Mouse (Mus musculus) limb, embryonic 13.5 days (tissue): ENCODE measurements around the gene Jpt2. TPM values are rescaled to one million over a fixed set of nuclear protein-coding genes. Genes with fewer than 3 reads are reported as not detected.
"Not testable (repeated sequence)": the region's sequence is repeated elsewhere in the genome, so short reads cannot be mapped to it uniquely, and the experiment has no call there.

Experiments
- ATAC-seq: fragments of 200-750 bp; cut with Nextera tagmentation; 2 replicates; pipeline ENCODE4 v1.8.0; 2017; ENCODE audit warnings: low read depth, moderate number of reproducible peaks, moderate TSS enrichment; ENCODE audit not compliant: low FRiP score
- H3K27ac ChIP-seq: fragments of 300-500 bp; sonication (generic); 2 replicates; pipeline ENCODE4 v1.5.1; 2015; ENCODE audit warnings: inconsistent platforms, mild to moderate bottlenecking, moderate library complexity
- H3K27me3 ChIP-seq: fragments of 300-500 bp; sonication (generic); 2 replicates; pipeline ENCODE4 v1.6.1; 2015; ENCODE audit warnings: mild to moderate bottlenecking, inconsistent platforms
- H3K36me3 ChIP-seq: fragments of 300-500 bp; sonication (generic); 2 replicates; pipeline ENCODE4 v1.6.1; 2015; ENCODE audit warnings: inconsistent platforms, mild to moderate bottlenecking, moderate library complexity
- H3K4me1 ChIP-seq: fragments of 300-500 bp; sonication (generic); 2 replicates; pipeline ENCODE4 v1.6.1; 2015; ENCODE audit warnings: inconsistent platforms
- H3K4me2 ChIP-seq: fragments of 300-500 bp; sonication (generic); replicated peaks from 2 replicates; pipeline ENCODE4 v1.6.1; 2015; ENCODE audit warnings: inconsistent platforms, mild to moderate bottlenecking, moderate library complexity
- H3K4me3 ChIP-seq: fragments of 300-500 bp; sonication (generic); 2 replicates; pipeline ENCODE4 v1.5.1; 2015; ENCODE audit warnings: moderate library complexity, mild to moderate bottlenecking, inconsistent platforms
- H3K9ac ChIP-seq: fragments of 300-500 bp; sonication (generic); 2 replicates; pipeline ENCODE4 v1.6.1; 2015; ENCODE audit warnings: mild to moderate bottlenecking, inconsistent platforms
- H3K9me3 ChIP-seq: fragments of 300-500 bp; sonication (generic); 2 replicates; pipeline ENCODE4 v1.6.1; 2016; ENCODE audit warnings: inconsistent platforms
- WGBS: fragments of 180-500 bp; shearing (Covaris S2); methylation state at CpG from one replicate; pipeline ENCODE4 v1.1.7; 2015; 5-methylcytosine and 5-hydroxymethylcytosine counted together
- polyA plus RNA-seq: library from polyadenylated mRNA; unstranded; fragments of >200 nt; fragmentation: Nextera tagmentation; extraction: Ambion mirVana; gene quantifications from 2 replicates; pipeline ENCODE4 v1.2.1, GENCODE M21; 2015

The Jpt2 gene
- polyA plus RNA-seq, 1 experiment from 2014 or later = 236 TPM

GRCm38 (mm10) chr17:24942453-24942852 lies 18.0 kb downstream of the Jpt2 start:
- 18% methylated on average over 2 of the region's 2 CpGs for WGBS
- not testable (repeated sequence) for H3K27me3 ChIP-seq, H3K4me3 ChIP-seq, ATAC-seq, H3K4me1 ChIP-seq, H3K9ac ChIP-seq, H3K9me3 ChIP-seq, H3K4me2 ChIP-seq, H3K27ac ChIP-seq
- peaks cover 46% of the 10 kb centered on the region for H3K36me3 ChIP-seq

GRCm38 (mm10) chr17:24937266-24937665 lies 23.2 kb downstream of the Jpt2 start:
- Histone ChIP-seq H3K4me1 (peaks cover 28% of the 10 kb centered on the region), H3K4me3 (peak overlapping the region; percentile 97), H3K4me2 (peak overlapping the region; percentile 77), H3K27me3 (no peaks in the 10 kb centered on the region), H3K36me3 (peaks cover 14% of the 10 kb centered on the region; the same call in 1 of the 2 replicates), H3K9ac (peak overlapping the region; percentile 92), H3K27ac (peak overlapping the region; percentile 64), H3K9me3 (no peaks in the 10 kb centered on the region)
- no peak for ATAC-seq
- WGBS = 41% methylated on average over 6 of the region's 6 CpGs

- peak; percentile 97 for ATAC-seq
- peak within 1 kb of the TSS; percentile 64 for H3K27ac ChIP-seq
- no peaks in the 10 kb centered on the region for H3K9me3 ChIP-seq
- no peaks in the 10 kb centered on the region for H3K27me3 ChIP-seq
- peaks cover 28% of the 10 kb centered on the region for H3K4me1 ChIP-seq
- peak within 1 kb of the TSS; percentile 97 for H3K4me3 ChIP-seq
- H3K4me2 ChIP-seq = peak within 1 kb of the TSS; percentile 77
- peaks cover 19% of the 10 kb centered on the region; the same call in 1 of the 2 replicates for H3K36me3 ChIP-seq
- under 1% methylated on average over 78 of the region's 78 CpGs for WGBS
- H3K9ac ChIP-seq = peak within 1 kb of the TSS; percentile 92
Measured at GRCm38 (mm10) chr17:24936259-24937237, 23.9 kb downstream of the Jpt2 start, which contains the start of gene Mapk8ip3. Gene Mapk8ip3 (minus strand): TSS chr17:24936977.

- peak overlapping the region; percentile 77 for H3K4me2 ChIP-seq
Measured at GRCm38 (mm10) chr17:24935666-24936065, 24.8 kb downstream of the Jpt2 start.

GRCm38 (mm10) chr17:24934926-24935325 lies 25.6 kb downstream of the Jpt2 start:
- Histone ChIP-seq H3K9me3 (no peaks in the 10 kb centered on the region), H3K4me1 (peaks cover 28% of the 10 kb centered on the region), H3K27ac (no peak overlapping the region), H3K4me2 (peak overlapping the region; percentile 77), H3K9ac (peak overlapping the region; percentile 92), H3K27me3 (no peaks in the 10 kb centered on the region), H3K4me3 (peak overlapping the region; percentile 97), H3K36me3 (peaks cover 24% of the 10 kb centered on the region)
- WGBS = 86% methylated on average over 4 of the region's 4 CpGs
- ATAC-seq = no peak

More at GRCm38 (mm10) chr17:24935666-24936065, 24.8 kb downstream of the Jpt2 start:
- Histone ChIP-seq H3K36me3 (peaks cover 24% of the 10 kb centered on the region), H3K4me3 (peak overlapping the region; percentile 97), H3K4me1 (peaks cover 28% of the 10 kb centered on the region), H3K9me3 (no peaks in the 10 kb centered on the region), H3K9ac (peak overlapping the region; percentile 92), H3K27ac (no peak overlapping the region), H3K27me3 (no peaks in the 10 kb centered on the region)
- ATAC-seq = no peak

GRCm38 (mm10) chr17:24933163-24933562 lies 27.3 kb downstream of the Jpt2 start:
- Histone ChIP-seq H3K4me3 (no peak overlapping the region), H3K4me2 (no peak overlapping the region), H3K27ac (no peak overlapping the region), H3K9me3 (no peaks in the 10 kb centered on the region), H3K36me3 (peaks cover 29% of the 10 kb centered on the region), H3K27me3 (no peaks in the 10 kb centered on the region), H3K9ac (no peak overlapping the region), H3K4me1 (peaks cover 28% of the 10 kb centered on the region)
- no peak for ATAC-seq
- 68% methylated on average over 4 of the region's 4 CpGs for WGBS

- ATAC-seq = no peak
- Histone ChIP-seq H3K9ac (no peak overlapping the region), H3K27me3 (no peaks in the 10 kb centered on the region), H3K4me2 (no peak overlapping the region), H3K9me3 (no peaks in the 10 kb centered on the region), H3K4me3 (no peak overlapping the region), H3K36me3 (peaks cover 35% of the 10 kb centered on the region), H3K27ac (no peak overlapping the region), H3K4me1 (peaks cover 28% of the 10 kb centered on the region)
- WGBS = 97% methylated on average over 4 of the region's 4 CpGs
Measured at GRCm38 (mm10) chr17:24932431-24932830, 28.1 kb downstream of the Jpt2 start.

GRCm38 (mm10) chr17:24929506-24929905 lies 31.0 kb downstream of the Jpt2 start:
- no peaks in the 10 kb centered on the region for H3K27me3 ChIP-seq
- H3K4me2 ChIP-seq = no peak overlapping the region
- peaks cover 63% of the 10 kb centered on the region for H3K36me3 ChIP-seq
- WGBS = 73% methylated on average over 1 of the region's 1 CpGs
- H3K9me3 ChIP-seq = no peaks in the 10 kb centered on the region
- peaks cover 13% of the 10 kb centered on the region for H3K4me1 ChIP-seq
- no peak overlapping the region for H3K27ac ChIP-seq
- no peak overlapping the region for H3K4me3 ChIP-seq
- no peak for ATAC-seq
- H3K9ac ChIP-seq = no peak overlapping the region

- Histone ChIP-seq H3K4me1 (no peaks in the 10 kb centered on the region), H3K36me3 (peaks cover 96% of the 10 kb centered on the region), H3K27me3 (no peaks in the 10 kb centered on the region), H3K4me3 (no peak overlapping the region), H3K9me3 (no peaks in the 10 kb centered on the region), H3K9ac (no peak overlapping the region), H3K4me2 (no peak overlapping the region), H3K27ac (no peak overlapping the region)
- no peak for ATAC-seq
- 98% methylated on average over 1 of the region's 1 CpGs for WGBS
Measured at GRCm38 (mm10) chr17:24923246-24923645, 37.2 kb downstream of the Jpt2 start.

- Histone ChIP-seq H3K36me3 (peaks cover 96% of the 10 kb centered on the region), H3K9ac (no peak overlapping the region), H3K4me1 (no peaks in the 10 kb centered on the region), H3K27me3 (no peaks in the 10 kb centered on the region), H3K27ac (no peak overlapping the region), H3K4me2 (no peak overlapping the region), H3K4me3 (no peak overlapping the region), H3K9me3 (no peaks in the 10 kb centered on the region)
- no peak for ATAC-seq
Measured at GRCm38 (mm10) chr17:24913984-24914383, 46.5 kb downstream of the Jpt2 start.

GRCm38 (mm10) chr17:24907591-24907990 lies 52.9 kb downstream of the Jpt2 start:
- H3K9ac ChIP-seq = no peak overlapping the region
- WGBS = 100% methylated on average over 2 of the region's 2 CpGs
- no peaks in the 10 kb centered on the region for H3K27me3 ChIP-seq
- no peaks in the 10 kb centered on the region for H3K4me1 ChIP-seq
- no peaks in the 10 kb centered on the region for H3K9me3 ChIP-seq
- no peak for ATAC-seq
- H3K4me2 ChIP-seq = no peak overlapping the region
- H3K36me3 ChIP-seq = peaks cover 99% of the 10 kb centered on the region
- H3K27ac ChIP-seq = no peak overlapping the region
- no peak overlapping the region for H3K4me3 ChIP-seq

- no peaks in the 10 kb centered on the region for H3K9me3 ChIP-seq
- H3K9ac ChIP-seq = no peak overlapping the region
- H3K4me3 ChIP-seq = no peak overlapping the region
- WGBS = 92% methylated on average over 9 of the region's 9 CpGs
- no peak overlapping the region for H3K27ac ChIP-seq
- no peaks in the 10 kb centered on the region for H3K27me3 ChIP-seq
- peaks cover 100% of the 10 kb centered on the region for H3K36me3 ChIP-seq
- ATAC-seq = no peak
- H3K4me1 ChIP-seq = no peaks in the 10 kb centered on the region
- no peak overlapping the region for H3K4me2 ChIP-seq
Measured at GRCm38 (mm10) chr17:24903767-24904166, 56.7 kb downstream of the Jpt2 start.
